Mouse (Mus musculus): Measurements from ENCODE around the gene Cul4a. TPM values are rescaled to one million over a fixed set of nuclear protein-coding genes. Genes with fewer than 3 reads are reported as not detected.
"Not testable (repeated sequence)": the region's sequence is repeated elsewhere in the genome, so short reads cannot be mapped to it uniquely, and the experiment has no call there.

The Cul4a gene
- polyA plus RNA-seq, 1 experiment from 2014 or later: 76.6 TPM

GRCm38 (mm10) chr8:13118516-13118915 lies 13.1 kb downstream of the Cul4a start:
- WGBS: 91% methylated on average over 3 of the region's 3 CpGs
- Histone ChIP-seq H3K4me2 (ENCODE audit: low read length) (no peak overlapping the region), H3K4me3 (replicated peaks; ENCODE audit: low read depth, low read length) (no peak overlapping the region), H3K4me1 (ENCODE audit: control insufficient read depth, insufficient read depth, low read length) (no peaks in the 10 kb centered on the region), H3K36me3 (ENCODE audit: control insufficient read depth, insufficient read depth, low read length) (peaks cover 32% of the 10 kb centered on the region), H3K27ac (replicated peaks; ENCODE audit: low read depth, low read length) (no peak overlapping the region), H3K27me3 (ENCODE audit: control insufficient read depth, insufficient read depth, low read length) (no peaks in the 10 kb centered on the region), H3K9ac (replicated peaks; ENCODE audit: low read length) (no peak overlapping the region), H3K9me3 (ENCODE audit: control insufficient read depth, low read length) (no peaks in the 10 kb centered on the region)
- DNase-seq (no peak), ATAC-seq (ENCODE audit: low FRiP score, low TSS enrichment) (no peak)

GRCm38 (mm10) chr8:13120882-13121665 lies 15.7 kb downstream of the Cul4a start:
- WGBS: 90% methylated on average over 7 of the region's 7 CpGs
- Histone ChIP-seq H3K9ac (replicated peaks; ENCODE audit: low read length) (no peak overlapping the region), H3K4me2 (ENCODE audit: low read length) (no peak overlapping the region)

GRCm38 (mm10) chr8:13122887-13123421 lies 17.5 kb downstream of the Cul4a start:
- no peaks in the 10 kb centered on the region for H3K4me1 ChIP-seq (ENCODE audit: control insufficient read depth, insufficient read depth, low read length)
- no peaks in the 10 kb centered on the region for H3K27me3 ChIP-seq (ENCODE audit: control insufficient read depth, insufficient read depth, low read length)
- no peak for ATAC-seq (ENCODE audit: low FRiP score, low TSS enrichment)
- H3K4me3 ChIP-seq (replicated peaks; ENCODE audit: low read depth, low read length): no peak overlapping the region
- H3K9me3 ChIP-seq (ENCODE audit: control insufficient read depth, low read length): no peaks in the 10 kb centered on the region
- peaks cover 67% of the 10 kb centered on the region for H3K36me3 ChIP-seq (ENCODE audit: control insufficient read depth, insufficient read depth, low read length)
- H3K9ac ChIP-seq (replicated peaks; ENCODE audit: low read length): no peak overlapping the region
- 95% methylated on average over 7 of the region's 7 CpGs for WGBS
- DNase-seq: no peak
- no peak overlapping the region for H3K27ac ChIP-seq (replicated peaks; ENCODE audit: low read depth, low read length)
- H3K4me2 ChIP-seq (ENCODE audit: low read length): no peak overlapping the region

More at GRCm38 (mm10) chr8:13120882-13121665, 15.7 kb downstream of the Cul4a start:
- Histone ChIP-seq H3K36me3 (ENCODE audit: control insufficient read depth, insufficient read depth, low read length) (peaks cover 52% of the 10 kb centered on the region), H3K27ac (replicated peaks; ENCODE audit: low read depth, low read length) (no peak overlapping the region), H3K4me1 (ENCODE audit: control insufficient read depth, insufficient read depth, low read length) (no peaks in the 10 kb centered on the region), H3K4me3 (replicated peaks; ENCODE audit: low read depth, low read length) (no peak overlapping the region), H3K27me3 (ENCODE audit: control insufficient read depth, insufficient read depth, low read length) (no peaks in the 10 kb centered on the region), H3K9me3 (ENCODE audit: control insufficient read depth, low read length) (no peaks in the 10 kb centered on the region)
- DNase-seq (no peak), ATAC-seq (ENCODE audit: low FRiP score, low TSS enrichment) (no peak)

GRCm38 (mm10) chr8:13124897-13125296 lies 19.5 kb downstream of the Cul4a start:
- Histone ChIP-seq H3K4me3 (replicated peaks; ENCODE audit: low read depth, low read length) (no peak overlapping the region), H3K4me2 (ENCODE audit: low read length) (no peak overlapping the region), H3K27ac (replicated peaks; ENCODE audit: low read depth, low read length) (no peak overlapping the region), H3K9me3 (ENCODE audit: control insufficient read depth, low read length) (no peaks in the 10 kb centered on the region), H3K27me3 (ENCODE audit: control insufficient read depth, insufficient read depth, low read length) (no peaks in the 10 kb centered on the region), H3K9ac (replicated peaks; ENCODE audit: low read length) (no peak overlapping the region), H3K36me3 (ENCODE audit: control insufficient read depth, insufficient read depth, low read length) (peaks cover 82% of the 10 kb centered on the region), H3K4me1 (ENCODE audit: control insufficient read depth, insufficient read depth, low read length) (no peaks in the 10 kb centered on the region)
- DNase-seq (no peak), ATAC-seq (ENCODE audit: low FRiP score, low TSS enrichment) (no peak)
- WGBS: 95% methylated on average over 8 of the region's 8 CpGs

GRCm38 (mm10) chr8:13132220-13132619 lies 26.8 kb downstream of the Cul4a start:
- H3K9me3 ChIP-seq (ENCODE audit: control insufficient read depth, low read length); H3K4me1 ChIP-seq (ENCODE audit: control insufficient read depth, insufficient read depth, low read length); ATAC-seq (ENCODE audit: low FRiP score, low TSS enrichment); H3K4me2 ChIP-seq (ENCODE audit: low read length); H3K27ac ChIP-seq (replicated peaks; ENCODE audit: low read depth, low read length); H3K9ac ChIP-seq (replicated peaks; ENCODE audit: low read length); H3K4me3 ChIP-seq (replicated peaks; ENCODE audit: low read depth, low read length); H3K27me3 ChIP-seq (ENCODE audit: control insufficient read depth, insufficient read depth, low read length): not testable (repeated sequence)
- peaks cover 97% of the 10 kb centered on the region for H3K36me3 ChIP-seq (ENCODE audit: control insufficient read depth, insufficient read depth, low read length)
- WGBS: 71% methylated on average over 9 of the region's 9 CpGs
- DNase-seq: peak; percentile 78

- 100% methylated on average over 6 of the region's 6 CpGs for WGBS
- Histone ChIP-seq H3K9ac (replicated peaks; ENCODE audit: low read length) (no peak overlapping the region), H3K36me3 (ENCODE audit: control insufficient read depth, insufficient read depth, low read length) (peaks cover 100% of the 10 kb centered on the region), H3K4me1 (ENCODE audit: control insufficient read depth, insufficient read depth, low read length) (no peaks in the 10 kb centered on the region), H3K27me3 (ENCODE audit: control insufficient read depth, insufficient read depth, low read length) (no peaks in the 10 kb centered on the region), H3K9me3 (ENCODE audit: control insufficient read depth, low read length) (no peaks in the 10 kb centered on the region), H3K4me2 (ENCODE audit: low read length) (no peak overlapping the region), H3K27ac (replicated peaks; ENCODE audit: low read depth, low read length) (no peak overlapping the region), H3K4me3 (replicated peaks; ENCODE audit: low read depth, low read length) (no peak overlapping the region)
- no peak for ATAC-seq (ENCODE audit: low FRiP score, low TSS enrichment)
- no peak for DNase-seq
Observed at GRCm38 (mm10) chr8:13139641-13140182, 34.3 kb downstream of the Cul4a start.

GRCm38 (mm10) chr8:13141681-13142080 lies 36.3 kb downstream of the Cul4a start:
- H3K27ac ChIP-seq (replicated peaks; ENCODE audit: low read depth, low read length): no peak overlapping the region
- H3K27me3 ChIP-seq (ENCODE audit: control insufficient read depth, insufficient read depth, low read length): no peaks in the 10 kb centered on the region
- no peaks in the 10 kb centered on the region for H3K4me1 ChIP-seq (ENCODE audit: control insufficient read depth, insufficient read depth, low read length)
- H3K4me3 ChIP-seq (replicated peaks; ENCODE audit: low read depth, low read length): no peak overlapping the region
- WGBS: 92% methylated on average over 5 of the region's 5 CpGs
- no peak for DNase-seq
- H3K4me2 ChIP-seq (ENCODE audit: low read length): no peak overlapping the region
- no peak overlapping the region for H3K9ac ChIP-seq (replicated peaks; ENCODE audit: low read length)
- no peak for ATAC-seq (ENCODE audit: low FRiP score, low TSS enrichment)
- H3K36me3 ChIP-seq (ENCODE audit: control insufficient read depth, insufficient read depth, low read length): peaks cover 100% of the 10 kb centered on the region
- H3K9me3 ChIP-seq (ENCODE audit: control insufficient read depth, low read length): no peaks in the 10 kb centered on the region

GRCm38 (mm10) chr8:13148476-13148875 lies 43.1 kb downstream of the Cul4a start:
- Histone ChIP-seq H3K4me1 (ENCODE audit: control insufficient read depth, insufficient read depth, low read length) (no peaks in the 10 kb centered on the region), H3K9ac (replicated peaks; ENCODE audit: low read length) (no peak overlapping the region), H3K36me3 (ENCODE audit: control insufficient read depth, insufficient read depth, low read length) (peaks cover 58% of the 10 kb centered on the region), H3K4me3 (replicated peaks; ENCODE audit: low read depth, low read length) (no peak overlapping the region), H3K9me3 (ENCODE audit: control insufficient read depth, low read length) (no peaks in the 10 kb centered on the region), H3K4me2 (ENCODE audit: low read length) (no peak overlapping the region), H3K27ac (replicated peaks; ENCODE audit: low read depth, low read length) (no peak overlapping the region), H3K27me3 (ENCODE audit: control insufficient read depth, insufficient read depth, low read length) (no peaks in the 10 kb centered on the region)
- no peak for DNase-seq
- no peak for ATAC-seq (ENCODE audit: low FRiP score, low TSS enrichment)
- 90% methylated on average over 2 of the region's 2 CpGs for WGBS

GRCm38 (mm10) chr8:13149287-13149686 lies 43.9 kb downstream of the Cul4a start:
- Histone ChIP-seq H3K9me3 (ENCODE audit: control insufficient read depth, low read length) (no peaks in the 10 kb centered on the region), H3K27me3 (ENCODE audit: control insufficient read depth, insufficient read depth, low read length) (no peaks in the 10 kb centered on the region), H3K9ac (replicated peaks; ENCODE audit: low read length) (no peak overlapping the region), H3K36me3 (ENCODE audit: control insufficient read depth, insufficient read depth, low read length) (peaks cover 55% of the 10 kb centered on the region), H3K4me1 (ENCODE audit: control insufficient read depth, insufficient read depth, low read length) (no peaks in the 10 kb centered on the region), H3K27ac (replicated peaks; ENCODE audit: low read depth, low read length) (no peak overlapping the region), H3K4me3 (replicated peaks; ENCODE audit: low read depth, low read length) (no peak overlapping the region), H3K4me2 (ENCODE audit: low read length) (no peak overlapping the region)
- ATAC-seq (ENCODE audit: low FRiP score, low TSS enrichment) (no peak), DNase-seq (no peak)
- 97% methylated on average over 2 of the region's 2 CpGs for WGBS

Measured in midbrain, embryonic 14.5 days (tissue).